Mouse (Mus musculus) CH12.LX (cell line): ENCODE measurements around the gene Matn4. TPM values are rescaled to one million over a fixed set of nuclear protein-coding genes. Genes with fewer than 3 reads are reported as not detected.
A peak's percentile ranks its signal among the peaks of the same experiment; 100 is the strongest.

Experiments used
- DNase-seq: peaks from one replicate; pipeline ENCODE4 v3.0.0-alpha.2; 2013; ENCODE audit errors: extremely low read depth
- H3K27ac ChIP-seq: 2 replicates; pipeline ENCODE4 v1.5.1; 2012; ENCODE audit warnings: low read depth, mild to moderate bottlenecking, control low read depth, moderate library complexity; ENCODE audit not compliant: insufficient read depth
- H3K27me3 ChIP-seq: replicated peaks from 2 replicates; pipeline ENCODE3; 2012; ENCODE audit warnings: inconsistent platforms
- H3K36me3 ChIP-seq, 2 experiments: replicated peaks in 1 of 2; 2 replicates each; pipeline versions ENCODE3 to v1.6.1; 2012; ENCODE audit warnings: inconsistent platforms in 1 of 2, low read length in 1 of 2, mild to moderate bottlenecking in 1 of 2, mixed read lengths in 1 of 2, moderate library complexity in 1 of 2; ENCODE audit not compliant: control insufficient read depth in 1 of 2, insufficient read depth in 1 of 2
- H3K4me1 ChIP-seq, 2 experiments: 2 replicates each; pipeline ENCODE4 v1.6.1; 2012; ENCODE audit warnings: inconsistent platforms in 1 of 2, moderate library complexity in 1 of 2; ENCODE audit not compliant: insufficient read depth in 2 of 2, control insufficient read depth in 1 of 2
- H3K4me2 ChIP-seq: 2 replicates; pipeline ENCODE4 v1.6.1; 2012; ENCODE audit warnings: low read depth, mild to moderate bottlenecking, control low read depth; ENCODE audit not compliant: poor library complexity, insufficient read depth, severe bottlenecking
- H3K4me3 ChIP-seq, 3 experiments: fragments of 150-350 bp in 1 of 3; sonication (generic) in 1 of 3; replicated peaks in 1 of 3; 2 replicates each; pipeline versions ENCODE3 to v1.5.1; 2011 to 2012; ENCODE audit warnings: low read depth in 2 of 3, low read length in 2 of 3, mild to moderate bottlenecking in 2 of 3, moderate library complexity in 2 of 3, control low read depth in 1 of 3, improper control_type of control experiment in 1 of 3, inconsistent platforms in 1 of 3, mixed read lengths in 1 of 3; ENCODE audit not compliant: poor library complexity in 1 of 3
- H3K79me2 ChIP-seq: replicated peaks from 2 replicates; pipeline ENCODE4 v1.6.1; 2012; ENCODE audit warnings: mild to moderate bottlenecking, moderate library complexity; ENCODE audit not compliant: control insufficient read depth, poor library complexity, insufficient read depth, severe bottlenecking; ENCODE audit errors: extremely low read depth
- H3K9ac ChIP-seq: 2 replicates; pipeline ENCODE4 v1.6.1; 2012; ENCODE audit warnings: low read depth, mild to moderate bottlenecking, control low read depth, moderate library complexity; ENCODE audit not compliant: insufficient read depth
- H3K9me3 ChIP-seq: replicated peaks from 2 replicates; pipeline ENCODE3; 2012; ENCODE audit warnings: low read length, inconsistent platforms, mixed read lengths
- BHLHE40 ChIP-seq: IDR thresholded peaks from 2 replicates; pipeline ENCODE4 v1.6.1; 2011; ENCODE audit warnings: mild to moderate bottlenecking, low read depth, low read length, improper control_type of control experiment
- CHD2 ChIP-seq: IDR thresholded peaks from 2 replicates; pipeline ENCODE4 v1.6.1; 2011; ENCODE audit warnings: low read length, improper control_type of control experiment
- E2F4 ChIP-seq: IDR thresholded peaks from 2 replicates; pipeline ENCODE4 v1.6.1; 2011; ENCODE audit warnings: low read depth, low read length, improper control_type of control experiment; ENCODE audit not compliant: insufficient replicate concordance
- ELF1 ChIP-seq: IDR thresholded peaks from 2 replicates; pipeline ENCODE4 v1.6.1; 2014; ENCODE audit warnings: low read depth, mild to moderate bottlenecking, inconsistent platforms, low read length, improper control_type of control experiment
- ETS1 ChIP-seq: conservative IDR thresholded peaks from 2 replicates; pipeline ENCODE4 v1.6.1; 2012; ENCODE audit warnings: low read depth, mild to moderate bottlenecking, inconsistent platforms, low read length, improper control_type of control experiment, moderate library complexity
- GABPA ChIP-seq: IDR thresholded peaks from 2 replicates; pipeline ENCODE4 v1.6.1; 2012; ENCODE audit warnings: low read depth, low read length, improper control_type of control experiment, inconsistent platforms; ENCODE audit not compliant: insufficient replicate concordance
- HCFC1 ChIP-seq: IDR thresholded peaks from 2 replicates; pipeline ENCODE4 v1.6.1; 2012; ENCODE audit warnings: low read depth, mild to moderate bottlenecking, inconsistent platforms, low read length, improper control_type of control experiment
- IRF4 ChIP-seq: IDR thresholded peaks from 2 replicates; pipeline ENCODE4 v1.6.1; 2014; ENCODE audit warnings: low read depth, mild to moderate bottlenecking, inconsistent platforms, low read length, improper control_type of control experiment
- JUND ChIP-seq: conservative IDR thresholded peaks from 2 replicates; pipeline ENCODE4 v1.6.1; 2011; ENCODE audit warnings: low read depth, low read length, improper control_type of control experiment
- KAT2A ChIP-seq: IDR thresholded peaks from 2 replicates; pipeline ENCODE4 v1.6.1; 2012; ENCODE audit warnings: low read length, improper control_type of control experiment, inconsistent platforms; ENCODE audit not compliant: insufficient replicate concordance
- MAX ChIP-seq: IDR thresholded peaks from 2 replicates; pipeline ENCODE4 v1.6.1; 2011; ENCODE audit warnings: low read length, improper control_type of control experiment
- MAZ ChIP-seq: IDR thresholded peaks from 2 replicates; pipeline ENCODE4 v1.6.1; 2012; ENCODE audit warnings: low read depth, mild to moderate bottlenecking, inconsistent platforms, low read length, improper control_type of control experiment, moderate library complexity
- MEF2A ChIP-seq: IDR thresholded peaks from 2 replicates; pipeline ENCODE4 v1.6.1; 2014; ENCODE audit warnings: low read depth, mild to moderate bottlenecking, inconsistent platforms, low read length, improper control_type of control experiment, borderline replicate concordance
- MXI1 ChIP-seq: IDR thresholded peaks from 2 replicates; pipeline ENCODE4 v1.6.1; 2011; ENCODE audit warnings: mild to moderate bottlenecking, low read depth, low read length, improper control_type of control experiment
- MYC ChIP-seq: IDR thresholded peaks from 2 replicates; pipeline ENCODE4 v1.6.1; 2011; ENCODE audit warnings: low read depth, mild to moderate bottlenecking, improper control_type of control experiment, low read length
- NELFE ChIP-seq: IDR thresholded peaks from 2 replicates; pipeline ENCODE4 v1.6.1; 2011; ENCODE audit warnings: low read depth, low read length, improper control_type of control experiment
- NRF1 ChIP-seq: IDR thresholded peaks from 2 replicates; pipeline ENCODE4 v1.6.1; 2014; ENCODE audit warnings: low read depth, mild to moderate bottlenecking, inconsistent platforms, low read length, improper control_type of control experiment, moderate library complexity
- PAX5 ChIP-seq: IDR thresholded peaks from 2 replicates; pipeline ENCODE4 v1.6.1; 2012; ENCODE audit warnings: low read length, inconsistent platforms, mixed read lengths
- POLR2AphosphoS2 ChIP-seq: IDR thresholded peaks from 2 replicates; pipeline ENCODE4 v1.6.1; 2011; ENCODE audit warnings: low read depth, low read length, improper control_type of control experiment
- RAD21 ChIP-seq: IDR thresholded peaks from 2 replicates; pipeline ENCODE4 v1.6.1; 2011; ENCODE audit warnings: low read depth, mild to moderate bottlenecking, low read length, improper control_type of control experiment, moderate library complexity
- RCOR1 ChIP-seq: conservative IDR thresholded peaks from 2 replicates; pipeline ENCODE4 v1.6.1; 2012; ENCODE audit warnings: low read depth, mild to moderate bottlenecking, inconsistent platforms, low read length, improper control_type of control experiment
- SIN3A ChIP-seq: IDR thresholded peaks from 2 replicates; pipeline ENCODE4 v1.6.1; 2012; ENCODE audit warnings: low read length, improper control_type of control experiment, inconsistent platforms
- TBP ChIP-seq: conservative IDR thresholded peaks from 2 replicates; pipeline ENCODE4 v1.6.1; 2011; ENCODE audit warnings: low read depth, low read length, improper control_type of control experiment
- TCF12 ChIP-seq: IDR thresholded peaks from 2 replicates; pipeline ENCODE4 v1.6.1; 2014; ENCODE audit warnings: low read depth, mild to moderate bottlenecking, inconsistent platforms, low read length, improper control_type of control experiment
- USF1 ChIP-seq: IDR thresholded peaks from 2 replicates; pipeline ENCODE4 v1.6.1; 2014; ENCODE audit warnings: low read depth, mild to moderate bottlenecking, inconsistent platforms, low read length, improper control_type of control experiment
- USF2 ChIP-seq: conservative IDR thresholded peaks from 2 replicates; pipeline ENCODE4 v1.6.1; 2011; ENCODE audit warnings: low read depth, low read length, improper control_type of control experiment
- ZKSCAN1 ChIP-seq: IDR thresholded peaks from 2 replicates; pipeline ENCODE4 v1.6.1; 2012; ENCODE audit warnings: low read depth, inconsistent platforms, low read length, improper control_type of control experiment, borderline replicate concordance
- ZMIZ1 ChIP-seq: IDR thresholded peaks from 2 replicates; pipeline ENCODE4 v1.6.1; 2012; ENCODE audit warnings: low read depth, mild to moderate bottlenecking, inconsistent platforms, low read length, improper control_type of control experiment
- ZNF384 ChIP-seq: IDR thresholded peaks from 2 replicates; pipeline ENCODE4 v1.6.1; 2012; ENCODE audit warnings: low read depth, low read length, improper control_type of control experiment, inconsistent platforms
- dilution Hi-C: fragments of 300-500 bp; cut with MboI; formaldehyde crosslinking; loops from 2 replicates; pipeline ENCODE4 v1.14.3; 2020; ENCODE audit warnings: low sequenced_read_pairs; ENCODE audit not compliant: extremely low pct_unique_long_range_greater_than_20kb, extremely low pct_ligation_motif_present
- in situ Hi-C: fragments of 300-500 bp; cut with MboI; formaldehyde crosslinking; loops from 3 replicates; pipeline ENCODE4 v1.14.3; 2019; ENCODE audit warnings: low sequenced_read_pairs, low pct_ligation_motif_present, low pct_unique_long_range_greater_than_20kb, mixed read lengths
- polyA plus RNA-seq: library from polyadenylated mRNA; unstranded; fragments of >175 nt; gene quantifications from 2 replicates; pipeline ENCODE4 v1.2.1, GENCODE M21; 2012; ENCODE audit warnings: low read depth; ENCODE audit not compliant: insufficient read length
- total RNA-seq, 2 experiments: library from RNA; depleted of rRNA; stranded (reverse); fragments of 300-350 nt in 1 of 2; fragments of >200 nt in 1 of 2; gene quantifications; 2 replicates each; pipeline ENCODE4 v1.2.3; 2012 to 2014

The Matn4 gene
- total and polyA plus RNA-seq, 3 experiments, result not detected

DNA sequence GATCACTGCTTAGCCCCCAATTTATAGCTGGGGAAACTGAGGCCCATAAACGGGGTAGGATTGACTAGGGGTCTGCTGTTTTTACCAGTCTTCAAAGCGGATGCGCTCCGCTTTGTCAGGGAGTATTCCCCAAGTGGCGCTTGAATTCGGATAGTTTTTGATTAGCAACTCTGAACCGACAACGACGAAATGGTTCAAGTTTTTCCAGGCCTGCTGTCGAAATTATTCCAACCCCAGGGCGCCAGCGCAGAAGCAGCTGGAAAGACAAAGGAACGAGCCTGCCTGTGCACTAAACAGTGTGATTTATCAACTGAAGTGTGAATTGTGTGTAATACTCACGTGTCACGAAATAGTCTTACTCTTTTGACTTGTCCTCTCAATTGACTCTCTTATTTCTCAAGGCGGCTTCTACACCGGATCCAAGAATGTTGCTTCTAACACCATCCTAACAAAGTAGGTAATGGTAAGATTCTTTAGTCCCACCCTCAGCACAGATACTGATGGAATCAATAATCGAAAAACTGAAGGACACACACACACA is 38.6 kb upstream of the Matn4 start, which contains the start of gene Sdc4:
Sdc4 (minus strand) TSS at position 428 of the 541 bp plus-strand sequence.
- H3K79me2 ChIP-seq, result peaks cover 31% of the 10 kb centered on the region
- dilution Hi-C loops, result no loop called here
- H3K27me3 ChIP-seq, result peaks cover 20% of the 10 kb centered on the region
- peak within 1 kb of the TSS; percentile 10; the same call in 1 of the 2 replicates for H3K27ac ChIP-seq
- H3K9me3 ChIP-seq, result no peaks in the 10 kb centered on the region
- peak within 1 kb of the TSS; percentile 87 for H3K9ac ChIP-seq
- H3K4me2 ChIP-seq, result peak within 1 kb of the TSS; percentile 77
- H3K36me3 ChIP-seq, result peaks cover 0 to 15% of the 10 kb centered on the region in 2 experiments
- peak within 1 kb of the TSS; percentile 58 to 72 (median 63) for H3K4me3 ChIP-seq
- in situ Hi-C loops, result no loop called here
- TF ChIP-seq BHLHE40 (no peak), ZNF384 (no peak), MEF2A (no peak), RAD21 (no peak), USF2 (no peak), TCF12 (no peak), PAX5 (no peak), GABPA (no peak), NRF1 (no peak)
- H3K4me1 ChIP-seq, result peaks cover 14 to 51% of the 10 kb centered on the region in 2 experiments; a peak in 3 of 4 replicates
- no peak for DNase-seq

DNA sequence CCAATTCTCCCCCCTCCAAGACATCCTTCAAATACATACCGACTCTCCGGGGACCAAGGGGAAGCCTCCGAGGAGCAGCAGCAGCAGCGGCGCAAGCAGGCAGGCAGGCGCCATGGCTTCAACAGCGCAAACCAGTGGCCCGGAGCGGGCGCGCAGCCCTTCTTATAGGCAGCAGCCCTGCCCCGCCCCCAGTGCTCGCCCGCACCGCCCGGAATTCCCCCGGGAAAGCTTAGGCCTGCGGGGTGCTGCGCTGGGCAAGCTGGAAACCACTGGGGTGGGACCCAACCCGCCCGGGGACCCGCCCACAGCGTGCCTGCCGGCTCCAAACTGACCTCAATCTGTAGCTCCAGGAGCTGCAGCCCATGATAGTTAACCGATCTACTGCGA is 38.1 kb upstream of the Matn4 start:
- dilution Hi-C loops, result no loop called here
- TF ChIP-seq TBP, result peak; percentile 91
- peak; percentile 49; the same call in 1 of the 2 replicates for TF ChIP-seq HCFC1
- peak; percentile 67; the same call in 1 of the 2 replicates for TF ChIP-seq KAT2A
- no peak for TF ChIP-seq USF2
- peak; percentile 88 for TF ChIP-seq MAZ
- peak; percentile 56; the same call in 1 of the 2 replicates for TF ChIP-seq NRF1
- peak; percentile 54 for TF ChIP-seq IRF4
- no peak for TF ChIP-seq ZKSCAN1
- TF ChIP-seq E2F4, result no peak
- peak; percentile 78 for TF ChIP-seq ETS1
- no peak for TF ChIP-seq PAX5
- peak; percentile 84; the same call in 1 of the 2 replicates for TF ChIP-seq POLR2AphosphoS2
- peak; percentile 72; the same call in 1 of the 2 replicates for TF ChIP-seq BHLHE40
- peak; percentile 87 for TF ChIP-seq TCF12
- TF ChIP-seq RCOR1, result peak; percentile 51; the same call in 1 of the 2 replicates
- peak; percentile 5 for TF ChIP-seq RAD21
- TF ChIP-seq MAX, result 0 out of 2 replicates have a peak, but pooled peaks have one; percentile 7
- TF ChIP-seq MXI1, result peak; percentile 55; the same call in 1 of the 2 replicates
- peak; percentile 98 for TF ChIP-seq ZMIZ1
- no peak for TF ChIP-seq USF1
- peak; percentile 84 for TF ChIP-seq MEF2A
- peak; percentile 69; the same call in 1 of the 2 replicates for TF ChIP-seq CHD2
- peak; percentile 64; the same call in 1 of the 2 replicates for TF ChIP-seq SIN3A
- TF ChIP-seq MYC, result 0 out of 2 replicates have a peak, but pooled peaks have one; percentile 24
- TF ChIP-seq ELF1, result peak; percentile 54; the same call in 1 of the 2 replicates
- TF ChIP-seq NELFE, result peak; percentile 98
- TF ChIP-seq JUND, result no peak

More for the DNA sequence above, 38.1 kb upstream of the Matn4 start:
- Histone ChIP-seq H3K36me3 (peaks cover 0 to 18% of the 10 kb centered on the region in 2 experiments), H3K9me3 (no peaks in the 10 kb centered on the region), H3K27me3 (peaks cover 18% of the 10 kb centered on the region), H3K27ac (peak overlapping the region; percentile 10; the same call in 1 of the 2 replicates), H3K4me3 (peak overlapping the region; percentile 58 to 72 (median 63)), H3K9ac (peak overlapping the region; percentile 87), H3K79me2 (peaks cover 35% of the 10 kb centered on the region), H3K4me2 (peak overlapping the region; percentile 77; the same call in 1 of the 2 replicates), H3K4me1 (peaks cover 14 to 54% of the 10 kb centered on the region in 2 experiments; a peak in 3 of 4 replicates)
- in situ Hi-C loops, result no loop called here
- peak; percentile 71 for DNase-seq
